Mouse (Mus musculus) intestine, embryonic 15.5 days (tissue): ENCODE data around the gene Cyp2g1. TPM values are rescaled to one million over a fixed set of nuclear protein-coding genes. Genes with fewer than 3 reads are reported as not detected.
"Not testable (repeated sequence)": the region's sequence is repeated elsewhere in the genome, so short reads cannot be mapped to it uniquely, and the experiment has no call there.

Experiments used
- ATAC-seq: fragments of 200-750 bp; cut with Nextera tagmentation; 2 replicates; pipeline ENCODE4 v1.8.0; 2017; ENCODE audit warnings: moderate TSS enrichment, moderate library complexity
- H3K27ac ChIP-seq: fragments of 300-500 bp; sonication (generic); 2 replicates; pipeline ENCODE4 v1.5.1; 2015; ENCODE audit warnings: mild to moderate bottlenecking, inconsistent platforms
- H3K27me3 ChIP-seq: fragments of 300-500 bp; sonication (generic); replicated peaks from 2 replicates; pipeline ENCODE4 v1.6.1; 2015; ENCODE audit warnings: inconsistent platforms
- H3K36me3 ChIP-seq: fragments of 300-500 bp; sonication (generic); 2 replicates; pipeline ENCODE4 v1.6.1; 2015; ENCODE audit warnings: inconsistent platforms
- H3K4me1 ChIP-seq: fragments of 300-500 bp; sonication (generic); replicated peaks from 2 replicates; pipeline ENCODE4 v1.6.1; 2015; ENCODE audit warnings: inconsistent platforms
- H3K4me2 ChIP-seq: fragments of 300-500 bp; sonication (generic); replicated peaks from 2 replicates; pipeline ENCODE4 v1.6.1; 2015; ENCODE audit warnings: mild to moderate bottlenecking, inconsistent platforms
- H3K4me3 ChIP-seq: fragments of 300-500 bp; sonication (generic); replicated peaks from 2 replicates; pipeline ENCODE4 v1.5.1; 2015; ENCODE audit warnings: inconsistent platforms
- H3K9ac ChIP-seq: fragments of 300-500 bp; sonication (generic); 2 replicates; pipeline ENCODE4 v1.6.1; 2015; ENCODE audit warnings: inconsistent platforms
- H3K9me3 ChIP-seq: fragments of 300-500 bp; sonication (generic); 2 replicates; pipeline ENCODE4 v1.6.1; 2016; ENCODE audit warnings: inconsistent platforms
- WGBS: fragments of 180-500 bp; shearing (Covaris S2); methylation state at CpG from one replicate; pipeline ENCODE4 v1.1.7; 2015; 5-methylcytosine and 5-hydroxymethylcytosine counted together
- polyA plus RNA-seq: library from polyadenylated mRNA; unstranded; fragments of >200 nt; fragmentation: Nextera tagmentation; extraction: Ambion mirVana; gene quantifications from 2 replicates; pipeline ENCODE4 v1.2.1, GENCODE M21; 2015

The Cyp2g1 gene
- polyA plus RNA-seq, 1 experiment from 2014 or later: not detected

GRCm38 (mm10) chr7:26786013-26786412 is 22.7 kb upstream of the Cyp2g1 start:
- H3K36me3 ChIP-seq, H3K9ac ChIP-seq, H3K27ac ChIP-seq, H3K27me3 ChIP-seq, H3K4me2 ChIP-seq, ATAC-seq, H3K4me1 ChIP-seq, H3K9me3 ChIP-seq, H3K4me3 ChIP-seq: not testable (repeated sequence)
- WGBS: 50% methylated on average over 1 of the region's 1 CpGs

GRCm38 (mm10) chr7:26789984-26790383 is 18.7 kb upstream of the Cyp2g1 start:
- H3K9ac ChIP-seq: no peak overlapping the region
- no peak overlapping the region for H3K4me2 ChIP-seq
- no peak overlapping the region for H3K27ac ChIP-seq
- no peaks in the 10 kb centered on the region for H3K4me1 ChIP-seq
- no peaks in the 10 kb centered on the region for H3K27me3 ChIP-seq
- no peaks in the 10 kb centered on the region for H3K36me3 ChIP-seq
- no peak overlapping the region for H3K4me3 ChIP-seq
- 59% methylated on average over 6 of the region's 6 CpGs for WGBS
- H3K9me3 ChIP-seq: no peaks in the 10 kb centered on the region
- no peak for ATAC-seq

- no peak overlapping the region for H3K4me2 ChIP-seq
- no peaks in the 10 kb centered on the region for H3K27me3 ChIP-seq
- H3K9me3 ChIP-seq: no peaks in the 10 kb centered on the region
- H3K4me3 ChIP-seq: no peak overlapping the region
- H3K4me1 ChIP-seq: no peaks in the 10 kb centered on the region
- H3K27ac ChIP-seq: no peak overlapping the region
- H3K36me3 ChIP-seq: no peaks in the 10 kb centered on the region
- no peak for ATAC-seq
- H3K9ac ChIP-seq: no peak overlapping the region
These were observed 8.6 kb upstream of the Cyp2g1 start for GRCm38 (mm10) chr7:26800104-26800503.

- Histone ChIP-seq H3K4me2 (no peak overlapping the region), H3K27me3 (no peaks in the 10 kb centered on the region), H3K36me3 (no peaks in the 10 kb centered on the region), H3K4me1 (no peaks in the 10 kb centered on the region), H3K9me3 (no peaks in the 10 kb centered on the region), H3K4me3 (no peak overlapping the region), H3K9ac (no peak overlapping the region), H3K27ac (no peak overlapping the region)
- WGBS: 82% methylated on average over 1 of the region's 1 CpGs
- ATAC-seq: no peak
These were observed 7.7 kb upstream of the Cyp2g1 start for GRCm38 (mm10) chr7:26800996-26801395.

GRCm38 (mm10) chr7:26831556-26832292 is 23.0 kb downstream of the Cyp2g1 start:
- 69% methylated on average over 9 of the region's 9 CpGs for whole genome bisulfite sequencing
- not testable (repeated sequence) for H3K36me3 ChIP-seq, H3K4me3 ChIP-seq, H3K4me1 ChIP-seq, H3K27ac ChIP-seq, ATAC-seq, H3K27me3 ChIP-seq, H3K9ac ChIP-seq, H3K9me3 ChIP-seq, H3K4me2 ChIP-seq

GRCm38 (mm10) chr7:26832668-26833067 is 24.0 kb downstream of the Cyp2g1 start:
- H3K4me1 ChIP-seq, H3K27me3 ChIP-seq, ATAC-seq, H3K4me3 ChIP-seq, H3K9ac ChIP-seq, H3K4me2 ChIP-seq, H3K9me3 ChIP-seq, H3K36me3 ChIP-seq, H3K27ac ChIP-seq: not testable (repeated sequence)
- 72% methylated on average over 7 of the region's 7 CpGs for WGBS

- H3K4me2 ChIP-seq, H3K9ac ChIP-seq, H3K4me1 ChIP-seq, H3K4me3 ChIP-seq, H3K9me3 ChIP-seq, H3K27me3 ChIP-seq, H3K27ac ChIP-seq, H3K36me3 ChIP-seq: not testable (repeated sequence)
- ATAC-seq: peak; percentile 36; the same call in 1 of the 2 replicates
- 81% methylated on average over 3 of the region's 3 CpGs for WGBS
These were observed 26.4 kb downstream of the Cyp2g1 start, which contains the start of gene Cyp2a5 for GRCm38 (mm10) chr7:26835059-26835458. Gene Cyp2a5 (plus strand): TSS chr7:26835305.

- H3K4me3 ChIP-seq, ATAC-seq, H3K9ac ChIP-seq, H3K4me1 ChIP-seq, H3K27me3 ChIP-seq, H3K9me3 ChIP-seq, H3K4me2 ChIP-seq, H3K36me3 ChIP-seq, H3K27ac ChIP-seq: not testable (repeated sequence)
- WGBS: 78% methylated on average over 2 of the region's 2 CpGs
These were observed 34.7 kb downstream of the Cyp2g1 start for GRCm38 (mm10) chr7:26843400-26843799.

GRCm38 (mm10) chr7:26850063-26850462 is 41.4 kb downstream of the Cyp2g1 start:
- H3K4me2 ChIP-seq, H3K9ac ChIP-seq, H3K4me1 ChIP-seq, H3K9me3 ChIP-seq, H3K27ac ChIP-seq, H3K36me3 ChIP-seq, H3K27me3 ChIP-seq, H3K4me3 ChIP-seq, ATAC-seq: not testable (repeated sequence)

Other genes starting within 250 kb of the Cyp2g1 start
- not detected in 2 replicates for gene Vmn1r185, start 190.4 kb upstream of the Cyp2g1 start, polyA plus RNA-seq
- gene Cyp2b23, start 122.5 kb upstream of the Cyp2g1 start, polyA plus RNA-seq: not detected in 2 replicates
- not detected in 2 replicates for gene Cyp2b19, start 51.8 kb upstream of the Cyp2g1 start, polyA plus RNA-seq
- not detected in 2 replicates for gene Cyp2a5, start 26.4 kb downstream of the Cyp2g1 start, polyA plus RNA-seq
- gene Cyp2a22, start 130.5 kb downstream of the Cyp2g1 start, polyA plus RNA-seq: not detected in 2 replicates
- not detected in 2 replicates for gene Cyp2a12, start 220.2 kb downstream of the Cyp2g1 start, polyA plus RNA-seq